ENCODE assay signal across 21 mouse cellular contexts in the genomic region with DNA sequence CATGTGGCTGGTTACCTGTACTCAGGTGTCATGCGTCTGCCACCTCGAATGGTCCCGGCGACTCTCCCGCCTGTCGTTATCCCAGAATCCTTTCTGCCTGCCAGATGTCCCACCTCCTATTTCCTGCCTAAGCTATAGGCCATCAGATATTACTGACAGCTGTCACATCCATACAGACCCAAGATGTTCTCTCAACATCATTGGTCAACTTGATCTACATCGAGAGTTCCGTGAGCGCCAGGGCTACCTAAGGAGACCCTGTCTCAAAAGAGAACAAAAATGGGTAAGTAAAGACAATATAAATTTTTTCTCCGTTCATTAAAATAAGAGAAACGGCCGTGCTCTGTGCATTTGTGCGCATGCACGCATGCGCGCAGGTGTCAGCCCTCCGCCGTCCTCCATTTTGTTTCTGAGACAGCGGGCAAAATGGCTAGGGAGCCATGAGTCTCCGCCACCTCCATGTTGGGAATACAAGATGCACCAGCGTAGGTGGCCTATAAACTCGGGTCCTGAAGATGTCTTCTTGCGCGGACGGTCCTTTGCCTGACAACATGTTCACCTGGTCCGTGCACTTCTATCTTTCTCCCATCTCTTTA. TPM values are rescaled to one million over a fixed set of nuclear protein-coding genes. Genes with fewer than 3 reads are reported as not detected.
"Had no signal": no experiment of that assay in that cellular context is flagged by ENCODE, and none has a peak within 500 bp of the region (broad histone marks: within the 10 kb centered on the region; RNA-seq: fewer than 3 reads in every experiment).

No protein-coding gene starts in this region.

- H3K4me2 ChIP-seq: limb, embryonic 12.5 days; limb, embryonic 15.5 days; liver, embryonic 11.5 days; lung, embryonic 14.5 days; midbrain, embryonic 13.5 days; neural tube, embryonic 13.5 days; stomach, embryonic 15.5 days had no signal

- DNase-seq: kidney, adult 2 months; kidney, postnatal 36 days; left cerebral cortex, postnatal 4 days; liver, postnatal 0 days; lung, embryonic 14.5 days; spleen, adult 18-20 months; thymus, postnatal 25 days had no signal

- H3K9ac ChIP-seq: limb, embryonic 12.5 days; limb, embryonic 15.5 days; liver, embryonic 14.5 days; liver, postnatal 0 days; lung, embryonic 14.5 days; midbrain, embryonic 13.5 days; neural tube, embryonic 13.5 days; stomach, embryonic 15.5 days had no signal

- H3K36me3 ChIP-seq: limb, embryonic 15.5 days; midbrain, embryonic 10.5 days; midbrain, embryonic 13.5 days; neural tube, embryonic 13.5 days; stomach, embryonic 15.5 days had no signal

- H3K27ac ChIP-seq: limb, embryonic 12.5 days; limb, embryonic 15.5 days; liver, embryonic 14.5 days; midbrain, embryonic 10.5 days; midbrain, embryonic 13.5 days; neural tube, embryonic 13.5 days; stomach, embryonic 15.5 days had no signal

- H3K4me3 ChIP-seq: limb, embryonic 12.5 days; limb, embryonic 15.5 days; megakaryocyte, embryonic 14.5 days; midbrain, embryonic 10.5 days; midbrain, embryonic 13.5 days; myocyte; neural tube, embryonic 13.5 days; stomach, embryonic 15.5 days had no signal

- H3K27me3 ChIP-seq: limb, embryonic 12.5 days; limb, embryonic 15.5 days; midbrain, embryonic 13.5 days; neural tube, embryonic 13.5 days; stomach, embryonic 15.5 days had no signal

- ATAC-seq: intestine, postnatal 0 days; liver, postnatal 0 days; lung, postnatal 0 days; midbrain, embryonic 13.5 days; midbrain, embryonic 16.5 days had no signal

- H3K9me3 ChIP-seq: limb, embryonic 12.5 days; limb, embryonic 15.5 days; megakaryocyte, embryonic 14.5 days; midbrain, embryonic 10.5 days; midbrain, embryonic 13.5 days; neural tube, embryonic 13.5 days; stomach, embryonic 15.5 days had no signal

RNA-seq across cellular contexts. Expression of gene Gab1, which starts 21.0 kb away (rescaled TPM):
- total RNA-seq: monocyte, adult 5-6 weeks had no signal
